Mouse (Mus musculus): ENCODE results near the gene Higd1a.

DNA sequence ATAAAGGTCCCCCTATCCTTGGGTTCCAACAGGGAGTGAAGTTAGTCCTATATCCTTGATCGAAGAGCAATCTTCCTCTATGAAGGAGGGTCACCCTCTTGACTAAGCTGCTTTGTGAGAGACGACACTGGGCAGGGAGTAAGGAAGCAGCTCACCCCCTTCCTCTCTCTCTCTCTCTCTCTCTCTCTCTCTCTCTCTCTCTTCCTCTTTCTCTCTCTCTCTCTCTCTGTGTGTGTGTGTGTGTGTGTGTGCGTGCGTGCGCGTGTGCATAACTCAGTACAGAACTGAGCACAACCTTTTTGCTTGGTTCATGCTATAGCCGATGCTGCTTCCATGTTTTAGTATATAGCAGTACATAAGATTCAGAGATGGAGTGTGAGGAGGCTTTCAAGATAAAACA, 46.8 kb upstream of the Higd1a start:
- TF ChIP-seq CTCF (IDR thresholded peaks at IDR 0.05; ENCODE audit: low read depth): no peak
- TF ChIP-seq EP300 (optimal IDR thresholded peaks at IDR 0.05): no peak

Measured in stomach, postnatal 0 days (tissue).